Mouse (Mus musculus) liver, embryonic 16.5 days (tissue): ENCODE results near the gene Tradd. TPM values are rescaled to one million over a fixed set of nuclear protein-coding genes. Genes with fewer than 3 reads are reported as not detected.
A peak's percentile ranks its signal among the peaks of the same experiment; 100 is the strongest.

Experiments
- ATAC-seq: fragments of 200-750 bp; cut with Nextera tagmentation; 2 replicates; pipeline ENCODE4 v1.8.0; 2017; ENCODE audit warnings: low read depth, mild to moderate bottlenecking, moderate number of reproducible peaks, moderate library complexity
- H3K27ac ChIP-seq: fragments of 300-500 bp; sonication (generic); 2 replicates; pipeline ENCODE4 v1.5.1; 2014; ENCODE audit warnings: mild to moderate bottlenecking, low read length
- H3K27me3 ChIP-seq: fragments of 300-500 bp; sonication (generic); 2 replicates; pipeline ENCODE4 v1.6.1; 2014; ENCODE audit warnings: low read depth, low read length, mixed read lengths; ENCODE audit not compliant: control insufficient read depth, insufficient read depth
- H3K36me3 ChIP-seq: fragments of 300-500 bp; sonication (generic); 2 replicates; pipeline ENCODE4 v1.6.1; 2014; ENCODE audit warnings: mild to moderate bottlenecking; ENCODE audit not compliant: control insufficient read depth, insufficient read depth
- H3K4me1 ChIP-seq: fragments of 300-500 bp; sonication (generic); 2 replicates; pipeline ENCODE4 v1.6.1; 2014; ENCODE audit warnings: low read depth, low read length, mixed read lengths; ENCODE audit not compliant: control insufficient read depth
- H3K4me2 ChIP-seq: fragments of 300-500 bp; sonication (generic); 2 replicates; pipeline ENCODE4 v1.6.1; 2014; ENCODE audit warnings: low read depth, low read length, mixed read lengths
- H3K4me3 ChIP-seq: fragments of 300-500 bp; sonication (generic); 2 replicates; pipeline ENCODE4 v1.5.1; 2014; ENCODE audit warnings: low read depth, mild to moderate bottlenecking, low read length
- H3K9ac ChIP-seq: fragments of 300-500 bp; sonication (generic); 2 replicates; pipeline ENCODE4 v1.6.1; 2014; ENCODE audit warnings: low read depth, low read length
- H3K9me3 ChIP-seq: fragments of 300-500 bp; sonication (generic); replicated peaks from 2 replicates; pipeline ENCODE4 v1.6.1; 2016; ENCODE audit warnings: low read length; ENCODE audit not compliant: control insufficient read depth
- WGBS: fragments of 180-500 bp; shearing (Covaris S2); extraction: QIAGEN DNeasy Blood & Tissue Kit; methylation state at CpG from one replicate; pipeline ENCODE4 v1.1.7; 2014; ENCODE audit not compliant: insufficient replicate concordance; 5-methylcytosine and 5-hydroxymethylcytosine counted together
- polyA plus RNA-seq: library from polyadenylated mRNA; unstranded; fragments of >200 nt; fragmentation: Nextera tagmentation; extraction: Ambion mirVana; gene quantifications from 2 replicates; pipeline ENCODE4 v1.2.1, GENCODE M21; 2015

The Tradd gene
- 12.5 and 14.0 TPM in 2 replicates for polyA plus RNA-seq

DNA sequence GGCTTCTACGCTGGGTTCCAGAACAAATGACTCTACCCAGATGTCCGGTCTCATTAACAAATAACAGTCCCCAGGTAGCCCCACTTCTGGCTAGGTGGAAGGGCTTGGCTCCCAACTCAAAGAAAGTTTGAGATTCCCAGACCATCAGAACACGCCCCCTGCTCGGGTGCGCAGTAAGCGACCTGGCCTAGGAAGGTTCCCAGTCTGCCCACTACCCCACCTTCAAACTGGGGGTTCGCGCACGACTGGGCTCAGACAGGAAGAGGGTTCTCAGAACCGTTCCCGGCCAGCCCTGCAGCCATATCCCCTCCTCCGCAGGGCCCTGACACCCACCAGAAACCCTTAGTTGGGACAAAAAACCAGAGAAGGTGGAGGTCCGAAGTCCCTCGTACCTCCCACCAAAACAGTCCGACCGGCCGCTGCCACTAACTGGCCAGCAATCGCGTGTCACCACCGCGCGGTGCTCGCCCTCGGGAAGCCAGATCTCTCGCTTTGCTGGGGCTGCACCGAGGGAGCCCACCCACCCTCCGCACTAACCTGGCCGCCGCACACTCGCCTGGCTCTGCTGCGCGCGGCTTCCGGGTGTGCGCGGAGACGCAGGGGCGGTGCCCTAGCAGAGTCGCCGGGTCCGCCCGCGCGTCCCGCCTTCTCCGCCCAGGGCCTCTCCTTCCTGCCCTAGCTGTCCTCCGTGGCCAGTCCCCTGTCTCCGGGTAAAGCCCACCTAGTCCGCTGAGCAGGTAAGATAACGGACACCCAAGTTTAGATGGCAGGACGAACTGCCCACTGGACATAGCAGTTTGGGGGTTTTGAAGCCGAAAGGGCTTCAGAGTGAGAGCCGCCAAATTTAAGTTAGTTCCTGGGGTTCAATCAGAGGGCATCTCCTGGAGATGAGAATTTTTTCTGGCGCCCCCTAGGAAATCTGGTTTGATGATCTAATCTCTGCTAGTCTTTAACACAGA, at the start of gene Tradd, which contains the start of gene Fbxl8:
Tradd (minus strand) TSS at position 586 of the 959 bp plus-strand sequence.
Fbxl8 (plus strand) TSS at position 625 of the 959 bp plus-strand sequence.
- Histone ChIP-seq H3K36me3 (no peaks in the 10 kb centered on the region), H3K9me3 (no peaks in the 10 kb centered on the region), H3K27me3 (peaks cover 47% of the 10 kb centered on the region), H3K4me2 (peak within 1 kb of the TSS; percentile 88), H3K4me3 (peak within 1 kb of the TSS; percentile 79), H3K4me1 (peaks cover 38% of the 10 kb centered on the region), H3K27ac (no peak within 1 kb of the TSS), H3K9ac (peak within 1 kb of the TSS; percentile 84)
- ATAC-seq: peak; percentile 89
- 1% methylated on average over 54 of the region's 54 CpGs for WGBS

DNA sequence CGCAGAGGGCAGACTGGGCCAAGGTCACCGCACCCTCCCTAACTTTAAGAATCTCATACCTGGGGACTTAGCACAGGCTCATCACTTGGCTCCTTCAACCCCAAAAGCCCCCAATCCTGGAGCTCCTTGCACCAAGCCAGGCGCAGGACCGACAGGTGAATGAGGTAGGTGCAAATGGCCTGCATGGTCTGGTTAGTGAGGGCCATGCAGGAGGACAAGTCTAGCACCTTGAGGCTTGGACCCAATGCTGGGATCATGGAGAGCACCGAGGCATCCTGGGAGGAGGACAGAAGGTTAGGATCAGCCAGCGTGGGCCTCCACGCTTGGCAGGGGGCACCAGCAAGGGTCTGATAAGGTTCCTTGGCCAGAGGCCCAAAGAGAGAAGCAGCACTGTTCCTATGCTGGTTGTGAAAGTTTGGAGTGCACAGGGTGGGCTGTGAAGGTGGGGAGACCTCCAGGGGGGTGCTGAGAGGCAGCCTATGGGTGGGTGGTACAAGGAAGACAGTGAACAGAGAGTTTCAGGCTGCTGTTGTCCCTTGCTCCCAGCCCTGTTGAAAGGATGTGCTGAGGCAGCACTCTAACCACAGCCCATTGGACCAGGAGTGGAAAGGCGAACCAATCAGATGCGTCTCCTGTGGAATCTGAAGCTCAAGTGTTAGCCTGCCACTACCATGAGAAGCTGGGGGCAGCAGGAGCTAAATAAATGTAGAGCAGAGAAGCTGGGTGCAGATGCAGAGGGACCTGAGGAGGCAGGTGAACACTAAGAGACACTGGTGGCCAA, 49.4 kb upstream of the Tradd start:
- peak overlapping the region; percentile 49 for H3K27ac ChIP-seq
- no peaks in the 10 kb centered on the region for H3K27me3 ChIP-seq
- H3K4me3 ChIP-seq: no peak overlapping the region
- H3K36me3 ChIP-seq: peaks cover 82% of the 10 kb centered on the region
- H3K4me1 ChIP-seq: peaks cover 30% of the 10 kb centered on the region
- 65% methylated on average over 9 of the region's 9 CpGs for WGBS
- no peak overlapping the region; the same call in 1 of the 2 replicates for H3K9ac ChIP-seq
- H3K9me3 ChIP-seq: no peaks in the 10 kb centered on the region; the same call in 1 of the 2 replicates
- H3K4me2 ChIP-seq: peak overlapping the region; percentile 25
- ATAC-seq: peak; percentile 62

DNA sequence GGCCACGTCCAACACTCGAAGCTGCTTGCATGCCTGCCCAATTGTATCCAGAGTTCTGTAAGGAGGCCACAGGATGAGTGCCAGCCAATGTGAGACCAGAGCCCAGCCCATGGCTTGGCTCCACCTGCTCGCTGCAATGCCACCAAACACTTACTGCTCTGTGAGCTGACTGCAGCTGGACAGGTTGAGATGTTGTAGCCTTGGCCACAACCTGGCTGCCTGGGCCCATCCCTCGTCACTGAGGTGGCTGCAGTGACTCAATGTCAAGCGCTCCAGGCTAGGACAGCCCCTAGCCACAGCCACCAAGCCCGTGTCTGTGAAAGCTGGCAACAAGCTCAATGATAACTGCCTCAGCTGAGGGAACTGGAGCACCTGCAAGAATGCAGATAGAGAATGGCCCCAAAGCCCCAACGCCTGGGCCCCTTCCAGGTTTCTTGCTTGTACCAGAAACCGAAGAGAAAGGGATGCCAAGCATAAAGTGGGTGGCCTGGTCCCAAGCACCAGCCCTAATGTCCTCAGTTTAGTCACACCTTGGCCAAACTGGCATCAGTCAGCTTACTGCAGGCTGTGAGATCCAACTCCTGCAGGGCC, 48.6 kb upstream of the Tradd start:
- H3K36me3 ChIP-seq: peaks cover 79% of the 10 kb centered on the region
- H3K4me1 ChIP-seq: peaks cover 29% of the 10 kb centered on the region
- H3K9ac ChIP-seq: peak overlapping the region; percentile 30; the same call in 1 of the 2 replicates
- peak; percentile 66 for ATAC-seq
- no peaks in the 10 kb centered on the region; the same call in 1 of the 2 replicates for H3K9me3 ChIP-seq
- H3K4me3 ChIP-seq: no peak overlapping the region
- peak overlapping the region; percentile 49 for H3K27ac ChIP-seq
- H3K4me2 ChIP-seq: peak overlapping the region; percentile 25
- no peaks in the 10 kb centered on the region for H3K27me3 ChIP-seq
- 39% methylated on average over 8 of the region's 8 CpGs for WGBS

DNA sequence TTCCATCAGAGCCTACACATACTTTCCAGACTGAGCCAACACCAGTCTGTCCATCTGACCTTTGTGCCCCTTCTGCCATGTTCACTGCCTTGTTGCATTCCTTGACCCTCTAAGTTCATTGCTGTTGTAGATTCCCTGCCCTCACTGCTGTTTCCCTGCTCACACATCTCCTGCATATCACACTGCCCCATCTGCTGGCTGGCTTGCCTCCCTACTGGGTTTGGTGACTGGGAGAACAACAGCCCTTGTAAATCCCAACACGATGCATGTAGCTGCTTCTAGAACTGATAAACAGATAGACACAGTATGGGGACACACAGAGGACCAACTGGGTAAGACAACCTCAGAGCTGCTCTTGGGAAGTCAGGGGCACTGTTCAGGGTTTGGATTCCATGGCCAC, 47.3 kb upstream of the Tradd start:
- Histone ChIP-seq H3K4me3 (no peak overlapping the region), H3K27me3 (no peaks in the 10 kb centered on the region), H3K4me2 (no peak overlapping the region), H3K9ac (no peak overlapping the region), H3K27ac (no peak overlapping the region), H3K4me1 (peaks cover 29% of the 10 kb centered on the region), H3K36me3 (peaks cover 85% of the 10 kb centered on the region), H3K9me3 (no peaks in the 10 kb centered on the region; the same call in 1 of the 2 replicates)
- ATAC-seq: peak; percentile 42
- 38% methylated on average over 1 of the region's 1 CpGs for WGBS

DNA sequence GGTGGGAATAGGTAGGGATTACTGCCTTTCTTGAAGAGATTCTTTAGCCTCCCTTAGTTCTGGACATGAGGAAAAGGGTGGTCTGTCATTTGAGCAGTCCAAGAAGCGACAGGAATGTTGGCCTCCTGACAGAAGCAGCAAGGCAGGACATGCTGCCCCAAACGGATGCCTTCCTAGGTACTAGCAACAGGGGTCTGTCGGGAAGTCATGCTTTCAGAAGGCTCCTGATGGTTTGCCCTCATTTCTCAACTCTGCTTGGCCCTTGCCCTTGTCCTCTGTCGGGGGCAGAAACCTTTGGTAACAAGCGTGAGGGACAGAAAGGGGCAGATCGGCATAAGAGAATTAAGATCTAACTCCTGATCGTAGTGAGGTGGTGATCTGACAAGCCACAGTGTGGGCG, 45.7 kb upstream of the Tradd start:
- 82% methylated on average over 8 of the region's 8 CpGs for WGBS
- Histone ChIP-seq H3K9me3 (no peaks in the 10 kb centered on the region; the same call in 1 of the 2 replicates), H3K27me3 (no peaks in the 10 kb centered on the region), H3K36me3 (peaks cover 75% of the 10 kb centered on the region), H3K4me2 (no peak overlapping the region), H3K4me1 (peaks cover 43% of the 10 kb centered on the region), H3K27ac (no peak overlapping the region), H3K9ac (no peak overlapping the region), H3K4me3 (no peak overlapping the region)
- ATAC-seq: no peak

DNA sequence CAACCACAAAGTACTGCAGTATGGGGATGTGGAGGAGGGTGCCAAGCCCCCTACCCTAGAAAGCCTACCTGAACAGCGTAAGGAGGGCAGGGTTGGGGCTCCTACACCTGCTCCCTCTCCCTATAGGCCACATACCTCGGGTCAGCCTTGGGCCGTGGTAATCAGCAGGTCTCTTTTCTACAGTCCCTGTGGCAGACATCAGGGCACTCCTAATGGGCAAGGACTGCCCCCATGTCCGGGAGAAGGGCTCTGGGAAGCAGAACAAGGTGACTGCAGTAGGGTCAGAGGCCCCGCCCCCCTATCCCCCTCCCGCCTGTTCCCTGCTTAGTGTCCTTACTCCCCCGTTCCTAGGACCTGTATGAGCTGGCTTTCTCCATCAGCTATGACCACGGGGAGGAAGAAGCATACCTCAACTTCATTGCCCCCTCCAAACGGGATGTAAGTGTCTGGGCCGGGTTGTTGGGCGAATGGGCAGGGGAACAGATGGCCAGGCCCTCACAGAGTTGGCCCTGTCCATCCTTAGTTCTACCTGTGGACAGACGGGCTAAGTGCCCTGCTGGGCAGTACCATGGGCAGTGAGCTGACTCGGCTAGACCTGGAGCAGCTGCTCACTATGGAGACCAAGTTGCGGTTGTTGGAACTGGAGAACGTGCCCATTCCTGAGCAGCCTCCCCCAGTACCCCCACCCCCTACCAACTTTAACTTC, 44.9 kb upstream of the Tradd start:
- no peak for ATAC-seq
- no peak overlapping the region for H3K4me3 ChIP-seq
- no peaks in the 10 kb centered on the region for H3K27me3 ChIP-seq
- H3K4me1 ChIP-seq: peaks cover 48% of the 10 kb centered on the region
- 86% methylated on average over 15 of the region's 15 CpGs for WGBS
- H3K36me3 ChIP-seq: peaks cover 73% of the 10 kb centered on the region
- no peak overlapping the region for H3K27ac ChIP-seq
- H3K9me3 ChIP-seq: no peaks in the 10 kb centered on the region; the same call in 1 of the 2 replicates
- H3K4me2 ChIP-seq: no peak overlapping the region
- H3K9ac ChIP-seq: no peak overlapping the region

DNA sequence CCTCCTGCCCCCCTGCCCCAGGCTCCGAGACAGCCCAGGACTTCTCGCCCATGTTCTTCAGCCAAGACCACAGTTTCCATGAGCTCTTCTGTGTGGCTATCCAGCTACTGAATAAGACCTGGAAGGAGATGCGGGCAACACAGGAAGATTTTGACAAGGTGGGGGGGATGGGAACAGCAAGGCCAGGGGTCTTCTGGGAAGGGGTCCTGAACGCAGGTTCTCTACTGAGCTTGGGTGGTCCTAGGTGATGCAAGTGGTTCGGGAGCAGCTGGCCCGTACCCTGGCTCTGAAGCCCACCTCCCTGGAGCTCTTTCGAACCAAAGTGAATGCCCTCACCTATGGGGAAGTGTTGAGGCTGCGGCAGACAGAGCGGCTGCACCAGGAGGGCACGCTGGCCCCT, 44.0 kb upstream of the Tradd start:
- Histone ChIP-seq H3K4me3 (no peak overlapping the region), H3K27me3 (no peaks in the 10 kb centered on the region), H3K9me3 (no peaks in the 10 kb centered on the region; the same call in 1 of the 2 replicates), H3K4me2 (no peak overlapping the region), H3K36me3 (peaks cover 73% of the 10 kb centered on the region), H3K27ac (no peak overlapping the region), H3K4me1 (peaks cover 48% of the 10 kb centered on the region), H3K9ac (no peak overlapping the region)
- ATAC-seq: no peak
- WGBS: 85% methylated on average over 10 of the region's 10 CpGs

DNA sequence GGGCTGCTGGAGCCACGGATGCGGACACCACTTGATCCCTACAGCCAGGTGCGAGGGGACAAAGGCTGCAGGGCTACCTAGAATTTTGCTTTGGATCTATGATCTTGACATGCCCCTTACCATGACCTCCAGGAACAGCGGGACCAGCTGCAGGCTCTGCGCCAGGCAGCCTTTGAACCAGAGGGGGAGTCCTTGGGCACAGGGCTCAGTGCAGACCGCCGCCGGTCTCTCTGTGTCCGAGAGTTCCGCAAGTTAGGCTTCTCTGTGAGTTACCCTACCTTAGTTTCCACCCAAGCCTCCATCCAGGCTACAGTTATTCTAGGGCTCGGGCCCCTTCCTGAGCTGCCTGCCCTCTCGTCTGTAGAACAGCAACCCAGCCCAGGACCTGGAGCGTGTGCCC, 43.3 kb upstream of the Tradd start:
- WGBS: 89% methylated on average over 13 of the region's 13 CpGs
- H3K27me3 ChIP-seq: no peaks in the 10 kb centered on the region
- peaks cover 48% of the 10 kb centered on the region for H3K4me1 ChIP-seq
- no peak overlapping the region for H3K9ac ChIP-seq
- no peak for ATAC-seq
- no peak overlapping the region for H3K27ac ChIP-seq
- H3K4me3 ChIP-seq: no peak overlapping the region
- H3K4me2 ChIP-seq: no peak overlapping the region
- no peaks in the 10 kb centered on the region; the same call in 1 of the 2 replicates for H3K9me3 ChIP-seq
- H3K36me3 ChIP-seq: peaks cover 72% of the 10 kb centered on the region
